Mouse (Mus musculus) small intestine, adult 2 months (tissue): ENCODE measurements around the gene Cybc1.

Experiments
- CTCF ChIP-seq: fragments of 200-500 bp; IDR thresholded peaks from 2 replicates; pipeline ENCODE4 v1.5.1; 2012; ENCODE audit warnings: low read depth, mild to moderate bottlenecking, control low read depth, inconsistent platforms, low read length, moderate library complexity, mixed read lengths; ENCODE audit not compliant: insufficient replicate concordance, insufficient read length; ENCODE audit errors: extremely low read depth
- POLR2A ChIP-seq: fragments of 200-500 bp; IDR thresholded peaks from 2 replicates; pipeline ENCODE4 v1.6.1; 2012; ENCODE audit warnings: low read depth, mild to moderate bottlenecking, control low read depth, inconsistent platforms, low read length, moderate library complexity

GRCm38 (mm10) chr11:121198622-121199021, 30.5 kb downstream of the Cybc1 start:
- no peak for TF ChIP-seq POLR2A
- no peak for TF ChIP-seq CTCF
